Mouse (Mus musculus): ENCODE measurements around the gene Ece2.

- TF ChIP-seq POLR2A (IDR thresholded peaks at IDR 0.05; ENCODE audit: control insufficient read depth, low read depth, low read length) (no peak), CTCF (IDR thresholded peaks at IDR 0.05; ENCODE audit: control insufficient read depth, insufficient read depth, insufficient replicate concordance, low read depth, low read length) (no peak)
These were observed 697 bp upstream of the Ece2 start for GRCm38 (mm10) chr16:20628871-20629391.

All from testis, adult 2 months (tissue).